Mouse (Mus musculus) stomach, postnatal 0 days (tissue): ENCODE measurements around the gene Llgl2.
A peak's percentile ranks its signal among the peaks of the same experiment; 100 is the strongest.

Source experiments
- CTCF ChIP-seq: IDR thresholded peaks from 2 replicates; pipeline ENCODE4 v1.5.1; 2016; ENCODE audit warnings: antibody characterized with exemption, low read depth, mild to moderate bottlenecking, moderate library complexity
- EP300 ChIP-seq: optimal IDR thresholded peaks from 2 replicates; pipeline ENCODE3; 2016; ENCODE audit warnings: antibody characterized with exemption

DNA sequence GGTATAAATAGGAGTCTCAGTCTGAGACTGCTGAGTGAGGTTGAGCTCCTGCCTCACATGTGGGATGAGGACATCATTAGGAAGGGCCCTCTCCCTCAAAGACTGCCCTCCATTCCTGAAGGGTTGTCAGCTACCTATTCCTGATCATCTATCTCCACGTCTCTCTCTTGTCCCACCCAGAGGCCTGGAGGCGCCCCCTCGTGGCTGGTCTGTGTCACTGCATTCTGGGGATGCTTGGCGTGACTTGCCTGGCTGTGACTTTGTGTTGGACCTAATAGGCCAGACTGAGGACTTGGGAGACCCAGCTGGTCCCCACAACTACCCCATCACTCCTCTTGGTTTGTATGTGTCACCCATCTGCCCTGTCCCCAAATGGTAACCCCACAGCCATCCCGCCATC, 57.2 kb downstream of the Llgl2 start:
- TF ChIP-seq CTCF: peak; percentile 82
- no peak for TF ChIP-seq EP300
